Mouse (Mus musculus) megakaryocyte progenitor cell, adult 5-6 weeks (primary cell): ENCODE measurements at regions not wholly inside any gene's neighbourhood (a gene's known extent, or its start where the extent isn't known, plus 50 kb on each side); places are given as distances from the start of the nearest gene placed in this dataset.

Experiments
- ATAC-seq: replicated peaks from 2 replicates; pipeline ENCODE4 v1.8.0; 2016; ENCODE audit warnings: mild to moderate bottlenecking, moderate TSS enrichment, inconsistent platforms; ENCODE audit not compliant: poor library complexity

- ATAC-seq: no peak
Measured at GRCm38 (mm10) chr12:58901931-58902330, 109.9 kb downstream of the Sec23a start.

- ATAC-seq: no peak
Measured at GRCm38 (mm10) chr12:58875808-58876207, 136.0 kb downstream of the Sec23a start.

DNA sequence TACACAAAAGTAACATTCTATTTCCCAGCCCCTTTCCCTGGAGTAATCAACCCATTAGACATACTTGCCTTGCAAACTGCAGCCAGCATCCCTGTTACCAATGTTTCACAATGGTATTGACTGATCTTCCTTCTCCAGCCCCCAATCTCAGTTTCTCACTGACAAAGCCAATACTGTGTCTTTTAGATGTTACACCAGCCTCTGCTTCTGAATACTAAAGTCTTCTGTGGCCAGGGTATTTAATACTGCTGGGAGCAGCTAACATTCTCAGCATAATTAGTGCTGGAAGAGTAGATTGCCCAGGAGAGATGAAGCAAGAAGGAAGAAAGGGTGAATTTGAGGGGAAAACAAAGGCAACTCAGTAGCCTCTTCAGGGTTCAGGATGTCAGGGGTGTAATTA, 139.4 kb downstream of the Sec23a start:
- ATAC-seq: no peak

GRCm38 (mm10) chr12:58856498-58856897, 155.3 kb downstream of the Sec23a start:
- peak; percentile 64 for ATAC-seq

DNA sequence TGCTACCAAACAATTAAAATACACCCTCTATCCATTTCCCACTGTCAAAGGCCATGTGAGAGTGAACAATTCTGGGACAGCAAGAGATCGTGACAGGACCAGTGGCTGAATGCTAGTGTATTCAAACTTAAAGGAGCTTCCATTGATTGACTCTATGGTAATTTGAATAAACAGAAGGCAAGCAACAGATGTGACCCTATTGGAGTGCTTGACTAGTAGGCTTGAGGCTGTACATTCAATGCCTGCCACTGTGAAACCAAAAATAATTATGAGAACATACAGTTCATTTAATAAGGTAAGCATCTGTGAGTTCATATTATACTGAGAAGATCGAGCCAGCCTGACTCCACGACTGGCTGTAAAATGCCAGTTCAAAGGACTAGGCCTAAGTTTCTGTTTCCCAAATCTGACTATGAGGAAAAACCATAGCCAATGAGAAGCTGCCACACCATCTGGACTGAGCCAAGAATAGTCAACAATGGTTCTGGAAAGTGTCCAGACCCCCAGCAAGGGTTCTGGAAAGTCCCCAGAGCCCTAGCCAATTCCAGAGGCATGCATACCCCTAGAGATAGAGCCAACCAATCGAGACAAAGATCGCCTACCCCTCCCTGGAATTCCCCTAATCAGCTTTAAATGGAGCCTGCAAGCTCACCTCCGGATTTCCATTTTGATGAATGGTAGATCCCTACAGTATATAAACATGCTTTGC, 160.0 kb downstream of the Sec23a start:
- ATAC-seq: no peak

DNA sequence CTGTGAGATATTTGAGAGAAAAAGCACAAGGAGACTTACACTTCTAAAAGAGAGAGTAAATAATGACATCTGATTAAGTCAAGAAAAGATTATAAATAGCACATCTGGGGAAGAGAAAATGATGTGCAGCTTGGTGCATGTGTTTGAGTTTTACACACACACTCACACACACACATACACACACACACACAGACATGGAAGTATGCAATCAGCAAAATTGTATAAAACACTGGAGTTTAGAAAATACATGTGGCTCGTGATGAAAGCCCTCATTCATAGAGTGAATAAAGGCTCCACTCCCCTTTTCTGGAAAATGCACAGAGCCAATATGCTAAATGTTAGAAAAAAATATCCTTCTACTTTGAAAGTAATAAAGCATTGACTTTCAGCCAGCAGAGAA, 182.2 kb downstream of the Sec23a start:
- no peak for ATAC-seq

DNA sequence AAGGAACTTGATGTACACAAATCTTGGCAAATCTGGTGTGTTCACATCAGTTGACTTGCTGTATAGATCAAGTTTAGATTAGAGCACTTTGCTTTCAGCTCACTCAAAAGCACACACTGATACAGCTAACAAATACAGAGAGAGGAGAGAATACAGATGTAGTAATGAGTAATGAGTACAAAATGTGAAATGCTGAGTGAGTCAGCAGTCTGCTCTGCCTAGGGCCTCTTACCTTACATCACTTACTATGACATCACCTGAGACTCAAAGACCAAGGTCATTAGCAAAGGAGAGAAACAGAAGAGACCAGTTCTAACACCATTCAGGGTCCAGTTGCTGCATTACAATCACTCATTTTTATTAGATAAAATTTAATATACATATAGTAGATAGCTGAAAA, 184.0 kb downstream of the Sec23a start:
- no peak for ATAC-seq

DNA sequence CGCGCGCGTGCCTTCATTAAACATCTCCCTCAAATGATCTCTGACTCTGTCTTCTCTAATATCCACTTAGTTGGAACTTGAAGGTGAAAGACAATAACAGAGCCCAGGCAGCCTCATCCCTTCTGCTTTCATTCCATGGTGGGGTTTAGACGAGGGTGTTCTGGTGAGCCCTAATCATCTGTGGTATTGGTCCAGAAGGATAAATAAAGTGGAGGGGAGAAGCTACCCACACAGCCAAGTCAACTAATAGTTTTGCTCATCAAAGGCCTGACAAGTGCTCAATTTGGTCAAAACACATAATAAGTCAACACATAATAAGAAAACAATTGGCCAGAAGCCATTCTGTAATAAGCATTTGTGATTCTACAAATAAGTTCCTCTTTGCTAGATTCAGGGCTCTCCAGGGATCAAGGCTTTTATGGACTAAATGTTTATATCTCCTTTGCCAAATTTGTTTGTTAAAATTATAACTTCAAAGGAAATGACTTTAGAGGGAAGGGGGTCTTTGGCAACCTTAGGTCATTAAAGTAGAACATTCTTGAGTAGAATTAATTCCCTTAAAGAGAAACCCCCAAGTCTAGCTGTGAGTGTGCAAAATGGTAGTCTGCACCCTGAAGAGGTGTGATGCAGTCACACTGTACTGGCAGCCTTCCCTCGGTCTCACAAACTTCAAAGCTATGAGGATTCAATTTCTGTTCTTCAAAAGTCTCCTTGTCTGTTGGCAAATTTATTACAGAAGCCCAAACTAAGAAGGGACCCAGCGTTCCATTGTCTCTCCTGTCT, 186.5 kb downstream of the Sec23a start:
- no peak for ATAC-seq

DNA sequence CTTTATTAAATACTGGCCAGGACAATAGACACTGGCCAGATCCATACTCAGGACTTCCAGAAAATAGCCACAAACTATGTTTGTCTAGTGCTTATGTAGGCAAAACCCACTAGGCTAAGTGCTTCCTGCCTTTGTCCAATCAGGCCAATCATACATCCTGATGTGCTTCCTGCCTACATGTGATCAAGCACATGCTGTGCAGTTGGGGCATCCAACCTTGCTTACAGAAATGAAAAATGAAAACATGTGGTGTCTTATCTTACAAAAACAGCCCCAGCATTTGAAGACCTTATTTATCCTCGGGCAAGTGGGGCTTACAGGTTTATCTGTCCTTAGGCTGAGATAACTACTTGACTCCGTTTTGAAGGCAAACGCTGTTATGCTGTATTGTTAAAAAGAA, 188.8 kb downstream of the Sec23a start:
- peak; percentile 96 for ATAC-seq

GRCm38 (mm10) chr12:58804068-58804467, 207.7 kb downstream of the Sec23a start:
- ATAC-seq: no peak

DNA sequence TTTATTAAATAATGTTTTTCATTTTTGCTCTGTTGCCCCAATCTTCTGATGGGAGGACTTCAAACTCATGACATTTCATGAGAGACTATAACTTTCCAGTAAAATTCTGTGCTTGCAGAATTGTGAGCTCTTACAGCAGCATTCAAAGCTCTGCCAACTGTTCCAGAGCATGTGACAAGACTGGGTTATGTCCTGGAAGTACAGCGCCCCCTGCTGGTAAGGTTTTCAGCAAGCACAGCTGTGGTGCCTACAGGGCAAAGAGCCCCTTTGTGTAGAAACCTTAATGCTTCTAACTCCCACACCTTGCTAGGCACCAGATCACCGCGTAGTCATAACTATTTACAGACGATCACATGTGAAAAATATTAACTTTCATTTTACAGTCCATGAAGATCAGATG, 209.4 kb downstream of the Sec23a start:
- ATAC-seq: peak; percentile 90
